Mouse (Mus musculus): ENCODE measurements around the gene Ppfibp1. TPM values are rescaled to one million over a fixed set of nuclear protein-coding genes. Genes with fewer than 3 reads are reported as not detected.

The Ppfibp1 gene
- polyA plus RNA-seq, 1 experiment: 15.5 TPM

DNA sequence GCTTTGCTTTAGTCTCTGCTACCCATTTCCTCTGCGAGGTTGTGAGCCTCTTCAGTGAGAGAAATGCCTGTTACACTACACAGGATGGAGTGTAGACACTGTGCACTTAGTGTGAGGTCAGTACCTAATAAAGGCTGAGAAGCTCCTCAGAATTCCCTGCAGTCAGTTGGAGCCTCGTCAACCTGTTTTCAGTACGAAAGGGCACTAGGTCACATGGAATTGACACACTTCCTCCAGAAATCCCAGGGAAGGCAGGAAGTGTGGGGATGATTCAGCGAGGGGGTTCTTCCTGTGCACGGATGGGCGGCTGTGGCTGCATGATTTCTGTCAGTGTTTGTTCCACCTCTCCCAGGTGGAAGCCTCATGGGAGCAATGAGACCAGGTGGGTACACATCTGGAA lies 44.8 kb downstream of the Ppfibp1 start:
- Histone ChIP-seq H3K4me1 (ENCODE audit: control insufficient read depth, insufficient read depth, low read length) (no peaks in the 10 kb centered on the region), H3K4me3 (replicated peaks; ENCODE audit: control insufficient read depth, low read depth, low read length) (no peak overlapping the region), H3K27ac (ENCODE audit: control insufficient read depth, insufficient read depth, low read depth, low read length, poor library complexity) (no peak overlapping the region)
- no peak for TF ChIP-seq CTCF (IDR thresholded peaks at IDR 0.05; ENCODE audit: control insufficient read depth, insufficient read depth, low read length)
- TF ChIP-seq POLR2A (IDR thresholded peaks at IDR 0.05; ENCODE audit: borderline replicate concordance, control insufficient read depth, low read depth, low read length): no peak
- 28% methylated on average over 6 of the region's 6 CpGs for WGBS

DNA sequence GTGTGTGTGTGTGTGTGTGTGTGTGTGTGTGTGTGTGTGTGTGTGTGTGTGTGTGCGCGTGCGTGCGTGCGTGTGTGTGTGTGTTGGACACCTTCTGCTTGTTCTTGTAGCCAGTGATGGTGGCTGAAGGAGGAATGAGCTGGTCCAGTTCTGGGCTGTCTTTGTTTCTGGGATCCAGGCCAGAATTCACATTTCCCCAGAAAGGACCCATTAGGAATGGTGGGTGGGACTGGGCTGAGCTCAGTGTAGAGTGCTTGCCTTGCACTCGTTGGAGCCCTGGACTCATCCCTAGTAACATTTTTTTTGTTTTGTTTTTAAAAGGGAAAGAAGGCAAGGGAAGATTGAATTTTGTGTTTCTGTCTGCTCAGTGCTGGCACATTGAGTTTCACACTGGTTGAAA lies 47.7 kb downstream of the Ppfibp1 start:
- H3K4me3 ChIP-seq (replicated peaks; ENCODE audit: control insufficient read depth, low read depth, low read length): no peak overlapping the region
- TF ChIP-seq POLR2A (IDR thresholded peaks at IDR 0.05; ENCODE audit: borderline replicate concordance, control insufficient read depth, low read depth, low read length) (no peak), CTCF (IDR thresholded peaks at IDR 0.05; ENCODE audit: control insufficient read depth, insufficient read depth, low read length) (no peak)
- 84% methylated on average over 6 of the region's 6 CpGs for WGBS
- no peaks in the 10 kb centered on the region for H3K4me1 ChIP-seq (ENCODE audit: control insufficient read depth, insufficient read depth, low read length)
- H3K27ac ChIP-seq (ENCODE audit: control insufficient read depth, insufficient read depth, low read depth, low read length, poor library complexity): no peak overlapping the region

DNA sequence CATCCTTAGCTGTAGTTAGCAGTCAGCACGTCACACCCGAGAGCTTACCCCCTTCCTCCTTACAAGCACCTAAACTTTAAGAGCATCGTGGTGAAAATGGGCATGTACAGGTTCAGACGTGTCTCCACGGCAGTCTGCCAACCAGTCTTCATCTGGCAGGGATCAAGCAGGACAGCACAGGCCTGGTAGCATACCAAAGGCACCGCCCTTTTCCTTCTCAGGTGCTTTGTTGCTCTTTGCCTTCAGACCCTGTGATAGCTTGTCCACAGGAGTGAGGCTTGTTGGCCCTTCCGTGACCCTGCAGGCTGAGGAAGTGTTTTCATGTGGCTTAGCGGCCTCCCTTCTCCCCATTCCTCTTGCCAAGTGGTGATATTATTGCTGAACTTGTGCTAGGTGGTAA lies 50.7 kb downstream of the Ppfibp1 start:
- Histone ChIP-seq H3K4me1 (ENCODE audit: control insufficient read depth, insufficient read depth, low read length) (no peaks in the 10 kb centered on the region; the same call in 1 of the 2 replicates), H3K4me3 (replicated peaks; ENCODE audit: control insufficient read depth, low read depth, low read length) (no peak overlapping the region), H3K27ac (ENCODE audit: control insufficient read depth, insufficient read depth, low read depth, low read length, poor library complexity) (no peak overlapping the region)
- WGBS: 79% methylated on average over 8 of the region's 8 CpGs
- TF ChIP-seq POLR2A (IDR thresholded peaks at IDR 0.05; ENCODE audit: borderline replicate concordance, control insufficient read depth, low read depth, low read length) (no peak), CTCF (IDR thresholded peaks at IDR 0.05; ENCODE audit: control insufficient read depth, insufficient read depth, low read length) (no peak)

DNA sequence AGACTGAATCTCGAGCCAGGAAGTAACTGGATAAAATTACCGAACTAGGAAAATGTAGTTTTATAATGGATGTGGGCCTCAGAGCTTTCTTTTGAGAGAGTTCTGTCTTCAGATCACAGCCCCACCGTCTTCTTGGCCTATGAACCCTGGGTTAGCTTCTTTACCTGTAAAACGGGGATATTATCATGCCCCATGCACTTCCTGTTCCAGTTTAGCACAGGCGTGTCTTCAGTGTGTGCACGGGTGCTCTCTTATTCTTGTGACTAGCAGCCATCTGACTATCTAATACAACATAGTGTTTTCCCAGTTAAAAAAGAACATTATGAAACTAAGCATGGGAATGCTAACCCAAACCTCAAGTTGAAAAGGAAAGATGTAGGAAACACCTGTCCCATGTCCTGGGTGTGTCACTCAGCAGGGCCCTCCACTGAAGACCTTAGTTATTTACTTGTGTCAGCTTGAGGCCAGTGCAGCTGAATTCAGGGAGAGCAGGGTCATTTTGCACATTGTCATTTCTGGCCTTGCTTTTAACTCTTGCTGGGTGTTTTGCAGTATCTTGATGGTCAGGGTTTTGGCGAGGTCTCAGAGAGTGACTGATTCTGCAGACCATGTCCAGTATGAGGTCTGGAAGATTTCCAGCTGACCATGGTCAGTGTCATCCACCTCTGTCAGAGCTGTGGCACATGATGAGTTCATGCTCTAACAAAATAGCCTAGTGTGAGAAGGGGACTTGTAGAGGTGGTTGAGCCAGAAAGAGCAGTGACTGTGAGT lies 53.4 kb downstream of the Ppfibp1 start:
- H3K27ac ChIP-seq (ENCODE audit: control insufficient read depth, insufficient read depth, low read depth, low read length, poor library complexity): no peak overlapping the region
- TF ChIP-seq CTCF (IDR thresholded peaks at IDR 0.05; ENCODE audit: control insufficient read depth, insufficient read depth, low read length) (no peak), POLR2A (IDR thresholded peaks at IDR 0.05; ENCODE audit: borderline replicate concordance, control insufficient read depth, low read depth, low read length) (no peak)
- H3K4me1 ChIP-seq (ENCODE audit: control insufficient read depth, insufficient read depth, low read length): no peaks in the 10 kb centered on the region; the same call in 1 of the 2 replicates
- no peak overlapping the region for H3K4me3 ChIP-seq (replicated peaks; ENCODE audit: control insufficient read depth, low read depth, low read length)
- WGBS: 67% methylated on average over 7 of the region's 7 CpGs

DNA sequence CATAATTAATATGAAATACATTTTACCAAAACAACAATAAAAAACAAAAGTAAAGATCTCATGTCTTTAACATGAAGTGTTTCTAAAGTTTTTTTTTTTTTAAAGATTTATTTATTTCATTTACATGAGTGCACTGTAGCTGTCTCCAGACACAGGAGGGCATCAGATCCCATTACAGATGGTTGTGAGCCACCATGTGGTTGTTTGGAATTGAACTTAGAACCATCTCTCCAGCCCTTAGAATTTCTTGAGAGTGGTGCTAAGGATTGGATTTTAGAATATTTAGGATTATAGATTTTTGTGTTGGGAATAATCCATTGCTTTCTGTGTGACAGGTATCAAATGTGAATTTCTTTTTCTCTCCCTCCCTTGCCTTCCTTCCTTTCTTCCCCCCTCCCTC lies 55.7 kb downstream of the Ppfibp1 start:
- Histone ChIP-seq H3K4me3 (replicated peaks; ENCODE audit: control insufficient read depth, low read depth, low read length) (no peak overlapping the region), H3K4me1 (ENCODE audit: control insufficient read depth, insufficient read depth, low read length) (no peaks in the 10 kb centered on the region; the same call in 1 of the 2 replicates), H3K27ac (ENCODE audit: control insufficient read depth, insufficient read depth, low read depth, low read length, poor library complexity) (no peak overlapping the region)
- TF ChIP-seq POLR2A (IDR thresholded peaks at IDR 0.05; ENCODE audit: borderline replicate concordance, control insufficient read depth, low read depth, low read length) (no peak), CTCF (IDR thresholded peaks at IDR 0.05; ENCODE audit: control insufficient read depth, insufficient read depth, low read length) (no peak)

DNA sequence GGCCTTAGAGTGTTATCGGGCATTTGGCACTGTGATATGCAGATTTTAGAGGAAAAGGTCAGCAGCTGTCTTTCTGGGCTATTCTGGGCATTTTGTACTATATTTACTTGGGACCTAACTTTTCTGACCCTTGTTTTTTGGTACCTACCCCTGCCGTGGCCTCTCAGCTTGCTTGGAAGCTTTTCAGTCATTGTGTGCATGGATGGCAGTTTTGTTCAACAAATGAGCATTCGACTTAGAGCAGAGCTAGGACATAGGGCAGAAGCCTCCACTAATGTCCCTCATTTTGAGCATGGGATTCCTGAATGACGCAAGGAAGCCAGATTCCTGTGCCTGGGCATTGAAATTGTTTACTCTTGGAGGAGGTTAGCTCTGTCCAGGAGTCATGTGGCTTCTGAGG lies 56.5 kb downstream of the Ppfibp1 start:
- TF ChIP-seq CTCF (IDR thresholded peaks at IDR 0.05; ENCODE audit: control insufficient read depth, insufficient read depth, low read length): no peak
- no peak for TF ChIP-seq POLR2A (IDR thresholded peaks at IDR 0.05; ENCODE audit: borderline replicate concordance, control insufficient read depth, low read depth, low read length)
- H3K4me3 ChIP-seq (replicated peaks; ENCODE audit: control insufficient read depth, low read depth, low read length): no peak overlapping the region
- 75% methylated on average over 4 of the region's 4 CpGs for WGBS
- no peak overlapping the region for H3K27ac ChIP-seq (ENCODE audit: control insufficient read depth, insufficient read depth, low read depth, low read length, poor library complexity)
- no peaks in the 10 kb centered on the region; the same call in 1 of the 2 replicates for H3K4me1 ChIP-seq (ENCODE audit: control insufficient read depth, insufficient read depth, low read length)

DNA sequence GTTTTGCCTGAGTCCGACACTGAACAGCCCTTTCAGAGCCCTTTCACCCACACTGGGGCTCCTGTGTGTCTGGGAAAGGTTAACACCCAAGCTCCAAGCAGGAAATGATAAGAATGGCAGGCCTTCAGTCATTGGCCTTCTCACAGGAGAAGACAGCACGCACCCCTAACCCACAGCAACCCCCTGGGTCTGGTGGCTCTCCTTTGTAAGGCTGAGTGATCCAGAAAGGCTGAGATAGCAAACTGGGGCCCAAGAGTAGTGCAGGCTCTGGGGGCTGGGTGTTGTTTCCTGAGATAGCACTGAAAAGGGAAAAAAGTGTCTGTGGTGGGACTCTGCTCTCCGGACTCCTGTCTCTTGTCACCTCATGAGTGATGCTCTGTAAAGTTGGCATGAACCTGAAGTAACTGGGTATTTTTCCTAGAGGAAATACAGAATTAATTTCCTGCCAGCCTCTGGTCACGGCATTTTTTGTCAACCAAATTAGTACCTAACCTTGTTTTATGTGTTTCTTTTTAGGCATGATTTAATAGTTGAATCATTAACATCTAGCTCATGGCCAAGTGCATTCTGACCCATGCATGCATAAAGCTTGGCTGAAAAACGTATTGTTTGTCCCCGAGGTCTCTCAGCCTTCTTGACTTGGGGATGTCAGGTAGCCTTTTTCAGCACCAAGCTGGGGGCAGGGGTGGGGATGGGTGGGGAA lies 58.2 kb downstream of the Ppfibp1 start:
- Histone ChIP-seq H3K4me3 (replicated peaks; ENCODE audit: control insufficient read depth, low read depth, low read length) (no peak overlapping the region), H3K27ac (ENCODE audit: control insufficient read depth, insufficient read depth, low read depth, low read length, poor library complexity) (no peak overlapping the region), H3K4me1 (ENCODE audit: control insufficient read depth, insufficient read depth, low read length) (no peaks in the 10 kb centered on the region; the same call in 1 of the 2 replicates)
- TF ChIP-seq POLR2A (IDR thresholded peaks at IDR 0.05; ENCODE audit: borderline replicate concordance, control insufficient read depth, low read depth, low read length): no peak
- no peak for TF ChIP-seq CTCF (IDR thresholded peaks at IDR 0.05; ENCODE audit: control insufficient read depth, insufficient read depth, low read length)
- WGBS: 65% methylated on average over 6 of the region's 6 CpGs

DNA sequence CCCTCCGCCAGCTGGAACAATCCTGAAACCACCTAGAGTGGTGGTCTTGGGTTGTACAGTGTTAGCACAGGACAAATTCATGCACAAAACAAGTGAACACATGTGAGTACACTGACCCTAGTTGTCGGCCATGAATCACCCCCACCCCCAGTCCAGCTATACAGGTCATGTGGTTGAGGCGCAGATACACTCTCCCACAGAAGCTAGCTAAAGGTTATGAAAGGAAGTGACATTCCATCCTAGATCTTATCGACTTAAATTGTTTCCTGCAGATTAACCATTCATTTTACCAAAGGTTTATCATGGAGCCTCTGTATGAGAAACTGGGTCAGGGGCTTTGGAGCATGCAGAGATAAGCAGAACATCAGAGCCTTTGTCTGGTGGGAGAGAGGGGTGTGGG lies 58.9 kb downstream of the Ppfibp1 start:
- H3K4me1 ChIP-seq (ENCODE audit: control insufficient read depth, insufficient read depth, low read length): no peaks in the 10 kb centered on the region; the same call in 1 of the 2 replicates
- 43% methylated on average over 4 of the region's 4 CpGs for WGBS
- no peak overlapping the region for H3K4me3 ChIP-seq (replicated peaks; ENCODE audit: control insufficient read depth, low read depth, low read length)
- no peak for TF ChIP-seq CTCF (IDR thresholded peaks at IDR 0.05; ENCODE audit: control insufficient read depth, insufficient read depth, low read length)
- TF ChIP-seq POLR2A (IDR thresholded peaks at IDR 0.05; ENCODE audit: borderline replicate concordance, control insufficient read depth, low read depth, low read length): no peak
- no peak overlapping the region for H3K27ac ChIP-seq (ENCODE audit: control insufficient read depth, insufficient read depth, low read depth, low read length, poor library complexity)
